Mouse (Mus musculus) heart, embryonic 11.5 days (tissue): ENCODE measurements around the gene Lcn8. TPM values are rescaled to one million over a fixed set of nuclear protein-coding genes. Genes with fewer than 3 reads are reported as not detected.

Source experiments
- ATAC-seq: fragments of 200-750 bp; cut with Nextera tagmentation; replicated peaks from 2 replicates; pipeline ENCODE4 v1.8.0; 2017; ENCODE audit warnings: moderate library complexity; ENCODE audit not compliant: insufficient number of reproducible peaks, low FRiP score, low TSS enrichment
- H3K27ac ChIP-seq: fragments of 300-500 bp; sonication (generic); 2 replicates; pipeline ENCODE4 v1.5.1; 2014; ENCODE audit warnings: mild to moderate bottlenecking, low read depth, low read length
- H3K27me3 ChIP-seq: fragments of 300-500 bp; sonication (generic); 2 replicates; pipeline ENCODE4 v1.6.1; 2014; ENCODE audit warnings: mild to moderate bottlenecking, low read length, mixed read lengths; ENCODE audit not compliant: control insufficient read depth, insufficient read depth
- H3K36me3 ChIP-seq: fragments of 300-500 bp; sonication (generic); 2 replicates; pipeline ENCODE4 v1.6.1; 2014; ENCODE audit warnings: mild to moderate bottlenecking, low read length, moderate library complexity, mixed read lengths; ENCODE audit not compliant: control insufficient read depth, insufficient read depth
- H3K4me1 ChIP-seq: fragments of 300-500 bp; sonication (generic); 2 replicates; pipeline ENCODE4 v1.6.1; 2014; ENCODE audit warnings: low read length; ENCODE audit not compliant: control insufficient read depth, insufficient read depth
- H3K4me2 ChIP-seq: fragments of 300-500 bp; sonication (generic); 2 replicates; pipeline ENCODE4 v1.6.1; 2014; ENCODE audit warnings: mild to moderate bottlenecking, moderate library complexity
- H3K4me3 ChIP-seq: fragments of 300-500 bp; sonication (generic); 2 replicates; pipeline ENCODE4 v1.5.1; 2014; ENCODE audit warnings: low read depth, low read length
- H3K9ac ChIP-seq: fragments of 300-500 bp; sonication (generic); 2 replicates; pipeline ENCODE4 v1.6.1; 2014; ENCODE audit warnings: mild to moderate bottlenecking, low read depth, low read length, moderate library complexity
- H3K9me3 ChIP-seq: fragments of 300-500 bp; sonication (generic); replicated peaks from 2 replicates; pipeline ENCODE4 v1.6.1; 2016; ENCODE audit warnings: low read length; ENCODE audit not compliant: control insufficient read depth
- WGBS: fragments of 180-500 bp; shearing (Covaris S2); extraction: QIAGEN DNeasy Blood & Tissue Kit; methylation state at CpG from one replicate; pipeline ENCODE4 v1.1.7; 2014; ENCODE audit not compliant: insufficient replicate concordance; 5-methylcytosine and 5-hydroxymethylcytosine counted together
- polyA plus RNA-seq: library from polyadenylated mRNA; unstranded; fragments of >200 nt; fragmentation: Nextera tagmentation; extraction: Ambion mirVana; gene quantifications from 2 replicates; pipeline ENCODE4 v1.2.1, GENCODE M21; 2014

The Lcn8 gene
- polyA plus RNA-seq, 1 experiment from 2014 or later, result not detected

DNA sequence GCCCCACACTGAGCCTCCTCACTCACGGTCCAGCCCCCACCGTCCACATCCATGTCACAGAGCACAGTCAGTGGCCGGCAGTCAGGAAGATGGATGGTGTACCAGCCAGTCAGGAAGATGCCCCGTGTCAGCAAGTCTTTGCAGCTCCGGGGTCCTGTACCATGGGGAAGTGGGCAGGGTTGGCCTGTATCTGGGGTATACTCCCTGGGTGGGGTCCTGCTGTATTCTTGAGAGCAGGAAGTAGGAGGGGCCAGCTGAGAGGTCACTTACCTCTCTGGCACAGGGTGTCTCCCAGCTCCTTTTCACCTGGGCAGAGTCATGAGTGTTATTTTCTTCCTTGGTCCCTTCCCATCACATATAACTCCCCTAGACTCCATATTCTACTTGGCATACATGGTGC, 26.9 kb upstream of the Lcn8 start:
- Histone ChIP-seq H3K36me3 (no peaks in the 10 kb centered on the region), H3K4me2 (no peak overlapping the region), H3K27me3 (no peaks in the 10 kb centered on the region), H3K9me3 (no peaks in the 10 kb centered on the region), H3K9ac (no peak overlapping the region), H3K27ac (no peak overlapping the region), H3K4me1 (peaks cover 3% of the 10 kb centered on the region; the same call in 1 of the 2 replicates), H3K4me3 (no peak overlapping the region)
- ATAC-seq, result no peak
- 48% methylated on average over 5 of the region's 5 CpGs for WGBS

GRCm38 (mm10) chr2:25627811-25628210, 25.1 kb upstream of the Lcn8 start, which contains the start of gene Fcna:
Gene Fcna, minus strand, starts transcription at chr2:25628030.
- H3K9me3 ChIP-seq, result no peaks in the 10 kb centered on the region
- H3K36me3 ChIP-seq, result no peaks in the 10 kb centered on the region
- no peak within 1 kb of the TSS for H3K4me3 ChIP-seq
- no peak within 1 kb of the TSS for H3K4me2 ChIP-seq
- no peak within 1 kb of the TSS for H3K9ac ChIP-seq
- no peaks in the 10 kb centered on the region for H3K4me1 ChIP-seq
- ATAC-seq, result no peak
- H3K27me3 ChIP-seq, result no peaks in the 10 kb centered on the region
- 66% methylated on average over 6 of the region's 6 CpGs for WGBS
- H3K27ac ChIP-seq, result no peak within 1 kb of the TSS

GRCm38 (mm10) chr2:25628738-25629137, 24.2 kb upstream of the Lcn8 start:
- Histone ChIP-seq H3K36me3 (no peaks in the 10 kb centered on the region), H3K27me3 (no peaks in the 10 kb centered on the region), H3K27ac (no peak overlapping the region), H3K4me1 (no peaks in the 10 kb centered on the region), H3K4me3 (no peak overlapping the region), H3K9me3 (no peaks in the 10 kb centered on the region), H3K4me2 (no peak overlapping the region), H3K9ac (no peak overlapping the region)
- ATAC-seq, result no peak
- 37% methylated on average over 4 of the region's 4 CpGs for WGBS

- 78% methylated on average over 3 of the region's 3 CpGs for WGBS
- Histone ChIP-seq H3K4me3 (no peak overlapping the region), H3K27me3 (no peaks in the 10 kb centered on the region), H3K9ac (no peak overlapping the region), H3K4me1 (no peaks in the 10 kb centered on the region), H3K9me3 (no peaks in the 10 kb centered on the region), H3K4me2 (no peak overlapping the region), H3K27ac (no peak overlapping the region), H3K36me3 (no peaks in the 10 kb centered on the region)
- ATAC-seq, result no peak
Measured at GRCm38 (mm10) chr2:25633616-25634015, 19.3 kb upstream of the Lcn8 start.

- Histone ChIP-seq H3K9ac (no peak overlapping the region), H3K27me3 (no peaks in the 10 kb centered on the region), H3K9me3 (no peaks in the 10 kb centered on the region), H3K4me3 (no peak overlapping the region), H3K4me2 (no peak overlapping the region), H3K36me3 (no peaks in the 10 kb centered on the region), H3K4me1 (no peaks in the 10 kb centered on the region), H3K27ac (no peak overlapping the region)
- no peak for ATAC-seq
- 22% methylated on average over 1 of the region's 1 CpGs for WGBS
Measured at GRCm38 (mm10) chr2:25634046-25634445, 18.9 kb upstream of the Lcn8 start.

DNA sequence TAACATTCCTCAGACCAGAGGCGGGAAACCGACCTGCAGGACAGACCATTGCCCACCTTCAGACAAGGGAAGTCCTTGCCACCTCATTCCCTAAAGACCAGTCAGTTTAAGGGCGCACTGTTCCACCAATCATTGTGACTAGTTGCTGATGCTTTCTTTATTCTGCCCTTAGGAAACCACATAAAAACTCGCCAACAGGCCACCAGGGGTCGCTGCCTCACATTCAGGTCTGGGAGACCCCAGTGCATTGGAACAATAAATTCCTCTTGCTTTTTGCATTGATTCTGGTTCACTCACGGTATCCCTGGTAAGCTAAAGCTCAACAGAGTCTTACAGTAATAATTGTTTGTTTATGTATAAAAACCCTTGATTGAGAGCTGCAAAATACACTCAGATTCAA, 13.0 kb upstream of the Lcn8 start:
- H3K4me1 ChIP-seq, result no peaks in the 10 kb centered on the region
- H3K9me3 ChIP-seq, result no peaks in the 10 kb centered on the region
- ATAC-seq, result no peak

GRCm38 (mm10) chr2:25654502-25654901, 1.6 kb downstream of the Lcn8 start:
- WGBS, result 55% methylated on average over 1 of the region's 1 CpGs
- H3K4me1 ChIP-seq, result no peaks in the 10 kb centered on the region
- H3K27ac ChIP-seq, result no peak overlapping the region
- H3K4me2 ChIP-seq, result no peak overlapping the region
- ATAC-seq, result no peak
- no peaks in the 10 kb centered on the region for H3K36me3 ChIP-seq
- 0 out of 2 replicates have a peak, but pooled peaks cover 2% of the 10 kb centered on the region for H3K27me3 ChIP-seq
- no peaks in the 10 kb centered on the region for H3K9me3 ChIP-seq
- no peak overlapping the region for H3K4me3 ChIP-seq
- H3K9ac ChIP-seq, result no peak overlapping the region

More for the DNA sequence above, 13.0 kb upstream of the Lcn8 start:
- H3K27ac ChIP-seq, result no peak overlapping the region
- no peak overlapping the region for H3K4me2 ChIP-seq
- no peak overlapping the region for H3K9ac ChIP-seq
- no peaks in the 10 kb centered on the region for H3K27me3 ChIP-seq
- no peaks in the 10 kb centered on the region for H3K36me3 ChIP-seq
- WGBS, result 17% methylated on average over 6 of the region's 6 CpGs
- no peak overlapping the region for H3K4me3 ChIP-seq

DNA sequence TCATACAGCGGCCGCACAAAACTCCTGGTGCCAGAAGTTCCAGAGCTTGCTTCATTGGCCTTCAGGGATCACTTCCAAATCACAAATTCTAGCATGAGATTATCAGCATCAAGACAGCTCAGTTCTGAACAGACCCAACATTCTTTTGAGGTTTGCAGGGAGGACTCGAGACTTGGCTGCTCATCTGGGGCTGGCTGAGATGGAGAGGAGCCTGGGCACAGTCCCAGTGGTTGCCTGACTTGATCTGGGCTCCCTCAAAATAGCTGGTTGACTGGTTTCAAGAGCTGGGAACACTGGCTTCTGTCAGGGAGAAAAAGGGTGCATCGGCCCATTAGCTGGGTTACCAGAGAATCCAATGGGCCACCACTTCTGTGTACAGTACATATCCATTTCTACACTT, 3.8 kb downstream of the Lcn8 start:
- Histone ChIP-seq H3K36me3 (no peaks in the 10 kb centered on the region), H3K9ac (no peak overlapping the region), H3K27ac (no peak overlapping the region), H3K4me3 (no peak overlapping the region), H3K4me2 (no peak overlapping the region), H3K4me1 (no peaks in the 10 kb centered on the region), H3K9me3 (no peaks in the 10 kb centered on the region), H3K27me3 (0 out of 2 replicates have a peak, but pooled peaks cover 2% of the 10 kb centered on the region)
- WGBS, result 74% methylated on average over 4 of the region's 4 CpGs
- no peak for ATAC-seq

GRCm38 (mm10) chr2:25657246-25657645, 4.3 kb downstream of the Lcn8 start:
- Histone ChIP-seq H3K9me3 (no peaks in the 10 kb centered on the region), H3K36me3 (no peaks in the 10 kb centered on the region), H3K27ac (no peak overlapping the region), H3K27me3 (0 out of 2 replicates have a peak, but pooled peaks cover 2% of the 10 kb centered on the region), H3K4me3 (no peak overlapping the region), H3K4me2 (no peak overlapping the region), H3K9ac (no peak overlapping the region), H3K4me1 (no peaks in the 10 kb centered on the region)
- no peak for ATAC-seq
- 81% methylated on average over 4 of the region's 4 CpGs for WGBS
